Mouse (Mus musculus) heart, embryonic 15.5 days (tissue): ENCODE measurements around the gene Krt31. TPM values are rescaled to one million over a fixed set of nuclear protein-coding genes. Genes with fewer than 3 reads are reported as not detected.
A peak's percentile ranks its signal among the peaks of the same experiment; 100 is the strongest.

Source experiments
- ATAC-seq: fragments of 200-750 bp; cut with Nextera tagmentation; replicated peaks from 2 replicates; pipeline ENCODE4 v1.8.0; 2017; ENCODE audit warnings: low read depth, moderate TSS enrichment; ENCODE audit not compliant: insufficient number of reproducible peaks, insufficient read depth, low FRiP score
- H3K27ac ChIP-seq: fragments of 300-500 bp; sonication (generic); 2 replicates; pipeline ENCODE4 v1.5.1; 2015; ENCODE audit warnings: mild to moderate bottlenecking, inconsistent platforms
- H3K27me3 ChIP-seq: fragments of 300-500 bp; sonication (generic); 2 replicates; pipeline ENCODE4 v1.6.1; 2015; ENCODE audit warnings: inconsistent platforms
- H3K36me3 ChIP-seq: fragments of 300-500 bp; sonication (generic); 2 replicates; pipeline ENCODE4 v1.6.1; 2015; ENCODE audit warnings: mild to moderate bottlenecking, inconsistent platforms
- H3K4me1 ChIP-seq: fragments of 300-500 bp; sonication (generic); replicated peaks from 2 replicates; pipeline ENCODE4 v1.6.1; 2015; ENCODE audit warnings: inconsistent platforms
- H3K4me2 ChIP-seq: fragments of 300-500 bp; sonication (generic); 2 replicates; pipeline ENCODE4 v1.6.1; 2015; ENCODE audit warnings: inconsistent platforms, mild to moderate bottlenecking, moderate library complexity
- H3K4me3 ChIP-seq: fragments of 300-500 bp; sonication (generic); 2 replicates; pipeline ENCODE4 v1.5.1; 2015; ENCODE audit warnings: mild to moderate bottlenecking, inconsistent platforms
- H3K9ac ChIP-seq: fragments of 300-500 bp; sonication (generic); 2 replicates; pipeline ENCODE4 v1.6.1; 2015; ENCODE audit warnings: mild to moderate bottlenecking, inconsistent platforms
- H3K9me3 ChIP-seq: fragments of 300-500 bp; sonication (generic); replicated peaks from 2 replicates; pipeline ENCODE4 v1.6.1; 2016; ENCODE audit warnings: inconsistent platforms
- WGBS: fragments of 180-500 bp; shearing (Covaris S2); methylation state at CpG from one replicate; pipeline ENCODE4 v1.1.7; 2015; ENCODE audit warnings: mixed read lengths; 5-methylcytosine and 5-hydroxymethylcytosine counted together
- polyA plus RNA-seq: library from polyadenylated mRNA; unstranded; fragments of >200 nt; fragmentation: Nextera tagmentation; extraction: Ambion mirVana; gene quantifications from 2 replicates; pipeline ENCODE4 v1.2.1, GENCODE M21; 2015

Krt31 gene
- polyA plus RNA-seq, 1 experiment from 2014 or later = not detected

- no peak overlapping the region for H3K27ac ChIP-seq
- no peak overlapping the region for H3K9ac ChIP-seq
- WGBS = 61% methylated on average over 2 of the region's 2 CpGs
- H3K36me3 ChIP-seq = no peaks in the 10 kb centered on the region
- peaks cover 7% of the 10 kb centered on the region for H3K4me1 ChIP-seq
- no peaks in the 10 kb centered on the region for H3K9me3 ChIP-seq
- no peaks in the 10 kb centered on the region; the same call in 1 of the 2 replicates for H3K27me3 ChIP-seq
- H3K4me3 ChIP-seq = no peak overlapping the region
- H3K4me2 ChIP-seq = no peak overlapping the region
- ATAC-seq = no peak
Measured at GRCm38 (mm10) chr11:100047193-100047592, 3.2 kb downstream of the Krt31 start.

GRCm38 (mm10) chr11:100046303-100046866 lies 4.0 kb downstream of the Krt31 start:
- 39% methylated on average over 6 of the region's 6 CpGs for WGBS
- no peak overlapping the region for H3K9ac ChIP-seq
- no peaks in the 10 kb centered on the region for H3K9me3 ChIP-seq
- H3K4me3 ChIP-seq = no peak overlapping the region
- ATAC-seq = no peak
- 0 out of 2 replicates have a peak overlapping the region, but pooled peaks have one; percentile 8 for H3K4me2 ChIP-seq
- H3K27me3 ChIP-seq = no peaks in the 10 kb centered on the region
- H3K36me3 ChIP-seq = no peaks in the 10 kb centered on the region
- no peak overlapping the region for H3K27ac ChIP-seq
- peaks cover 7% of the 10 kb centered on the region for H3K4me1 ChIP-seq

- H3K4me1 ChIP-seq = peaks cover 1% of the 10 kb centered on the region; the same call in 1 of the 2 replicates
- no peak within 1 kb of the TSS for H3K9ac ChIP-seq
- no peaks in the 10 kb centered on the region for H3K27me3 ChIP-seq
- no peak within 1 kb of the TSS for H3K27ac ChIP-seq
- no peak within 1 kb of the TSS for H3K4me2 ChIP-seq
- no peak within 1 kb of the TSS for H3K4me3 ChIP-seq
- no peak for ATAC-seq
- H3K36me3 ChIP-seq = no peaks in the 10 kb centered on the region
- 81% methylated on average over 6 of the region's 6 CpGs for WGBS
- no peaks in the 10 kb centered on the region for H3K9me3 ChIP-seq
Measured at GRCm38 (mm10) chr11:100041454-100041853, 8.9 kb downstream of the Krt31 start, which contains the start of gene Krt34. Krt34 (minus strand) TSS chr11:100041554.

DNA sequence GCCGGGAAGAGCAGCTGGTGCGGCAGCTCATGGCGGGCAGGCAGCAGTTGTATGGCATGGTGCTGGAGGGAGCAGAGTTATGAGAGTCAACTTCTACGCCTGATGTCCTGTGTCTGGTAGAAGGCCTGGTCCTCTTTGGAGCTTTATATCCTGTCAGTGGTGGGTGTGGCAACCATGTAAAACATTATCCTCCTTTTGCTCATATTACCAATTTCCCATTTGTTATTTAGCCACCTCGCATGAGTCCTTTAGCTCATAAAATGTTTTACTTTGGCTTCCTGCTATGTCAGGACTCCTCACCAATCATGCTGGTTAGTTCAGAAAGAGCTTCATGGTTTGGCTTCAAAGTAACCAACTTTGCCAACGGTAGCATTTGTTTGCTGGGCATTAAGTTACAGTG lies 20.6 kb downstream of the Krt31 start, which contains the start of gene Krt33b:
Krt33b (minus strand) TSS at position 101 of the 400 bp plus-strand sequence.
- 84% methylated on average over 6 of the region's 6 CpGs for WGBS
- no peak for ATAC-seq

GRCm38 (mm10) chr11:100021438-100021837 lies 28.9 kb downstream of the Krt31 start:
- no peak overlapping the region for H3K4me2 ChIP-seq
- no peak overlapping the region for H3K4me3 ChIP-seq
- H3K27me3 ChIP-seq = no peaks in the 10 kb centered on the region
- H3K36me3 ChIP-seq = no peaks in the 10 kb centered on the region
- WGBS = 52% methylated on average over 5 of the region's 5 CpGs
- no peak overlapping the region for H3K27ac ChIP-seq
- no peak for ATAC-seq
- H3K9ac ChIP-seq = no peak overlapping the region
- H3K4me1 ChIP-seq = no peaks in the 10 kb centered on the region
- H3K9me3 ChIP-seq = no peaks in the 10 kb centered on the region

More for the DNA sequence above, 20.6 kb downstream of the Krt31 start, which contains the start of gene Krt33b:
- no peaks in the 10 kb centered on the region for H3K4me1 ChIP-seq
- H3K27ac ChIP-seq = no peak within 1 kb of the TSS
- no peak within 1 kb of the TSS for H3K4me2 ChIP-seq
- H3K9me3 ChIP-seq = no peaks in the 10 kb centered on the region
- no peak within 1 kb of the TSS for H3K9ac ChIP-seq
- no peaks in the 10 kb centered on the region for H3K36me3 ChIP-seq
- no peak within 1 kb of the TSS for H3K4me3 ChIP-seq
- no peaks in the 10 kb centered on the region for H3K27me3 ChIP-seq

DNA sequence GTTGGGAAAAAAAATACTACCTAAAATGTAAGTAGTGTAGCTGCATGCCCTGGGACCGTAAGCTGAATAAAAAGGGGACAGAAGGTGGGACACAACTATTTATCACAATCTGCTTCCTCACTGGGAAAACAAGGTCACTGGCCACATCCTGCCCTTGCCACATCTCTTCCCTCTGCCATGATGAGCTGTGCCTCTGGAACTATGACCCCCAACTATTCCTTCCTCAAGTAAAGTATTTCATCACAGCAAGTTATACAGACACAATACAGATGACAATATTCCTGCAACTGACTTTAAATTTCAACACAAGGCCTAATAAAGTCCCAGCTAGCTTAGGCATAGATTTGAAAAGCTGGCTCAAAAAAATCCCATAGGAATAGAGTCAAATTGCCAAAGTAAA lies 30.9 kb downstream of the Krt31 start:
- Histone ChIP-seq H3K27ac (no peak overlapping the region), H3K4me1 (no peaks in the 10 kb centered on the region), H3K4me2 (no peak overlapping the region), H3K9me3 (no peaks in the 10 kb centered on the region), H3K4me3 (no peak overlapping the region), H3K36me3 (no peaks in the 10 kb centered on the region), H3K9ac (no peak overlapping the region), H3K27me3 (no peaks in the 10 kb centered on the region)
- 81% methylated on average over 1 of the region's 1 CpGs for WGBS
- ATAC-seq = no peak

DNA sequence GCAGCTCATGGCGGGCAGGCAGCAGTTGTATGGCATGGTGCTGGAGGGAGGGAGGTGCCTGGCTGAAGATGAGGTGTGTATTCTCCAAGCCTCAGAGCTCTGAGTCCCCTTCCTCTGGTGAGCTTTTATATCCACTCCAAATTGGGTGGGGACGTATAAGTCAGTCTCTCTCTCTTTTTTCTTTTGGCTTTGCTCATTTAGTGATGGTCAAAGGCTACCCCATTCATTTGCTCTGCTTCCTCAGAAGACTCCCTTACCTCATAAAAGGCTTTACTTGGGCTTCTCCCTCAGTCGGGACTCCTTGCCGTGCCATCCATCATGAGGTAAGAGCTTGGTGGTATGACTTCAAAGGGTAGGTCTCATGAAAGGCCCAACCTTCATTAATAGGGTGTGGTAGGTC lies 34.2 kb downstream of the Krt31 start, which contains the start of gene Krt33a:
Krt33a (minus strand) TSS at position 101 of the 400 bp plus-strand sequence.
- Histone ChIP-seq H3K27ac (no peak within 1 kb of the TSS), H3K36me3 (no peaks in the 10 kb centered on the region)
- 78% methylated on average over 4 of the region's 4 CpGs for WGBS

GRCm38 (mm10) chr11:100013691-100014171 lies 36.6 kb downstream of the Krt31 start:
- Histone ChIP-seq H3K9me3 (no peaks in the 10 kb centered on the region), H3K27ac (no peak overlapping the region), H3K4me1 (no peaks in the 10 kb centered on the region), H3K4me2 (no peak overlapping the region), H3K27me3 (no peaks in the 10 kb centered on the region; the same call in 1 of the 2 replicates), H3K4me3 (no peak overlapping the region), H3K9ac (no peak overlapping the region), H3K36me3 (no peaks in the 10 kb centered on the region)
- 68% methylated on average over 4 of the region's 4 CpGs for WGBS
- no peak for ATAC-seq

More for the DNA sequence above, 34.2 kb downstream of the Krt31 start, which contains the start of gene Krt33a:
- no peaks in the 10 kb centered on the region for H3K4me1 ChIP-seq
- H3K4me2 ChIP-seq = no peak within 1 kb of the TSS
- H3K9me3 ChIP-seq = no peaks in the 10 kb centered on the region
- H3K27me3 ChIP-seq = no peaks in the 10 kb centered on the region
- H3K9ac ChIP-seq = no peak within 1 kb of the TSS
- no peak for ATAC-seq
- no peak within 1 kb of the TSS for H3K4me3 ChIP-seq

DNA sequence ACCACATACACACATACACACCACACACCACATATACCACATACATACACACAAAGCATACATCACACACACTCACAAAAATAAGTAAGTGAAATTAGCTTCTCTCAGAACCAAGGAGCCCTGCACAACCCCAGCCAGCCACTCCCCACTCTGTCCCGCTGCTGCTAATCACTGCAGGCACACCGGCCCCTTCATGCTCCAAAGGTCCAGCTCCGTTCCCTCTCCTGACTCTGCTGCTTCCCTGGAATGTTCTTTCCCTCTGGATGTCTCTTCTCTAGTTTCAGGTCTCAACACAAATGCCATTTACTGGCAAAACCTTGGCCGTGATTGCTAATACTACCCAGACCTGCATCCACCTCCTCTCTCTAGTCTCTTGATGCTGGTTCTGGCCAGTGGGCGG lies 39.7 kb downstream of the Krt31 start:
- H3K27me3 ChIP-seq = no peaks in the 10 kb centered on the region; the same call in 1 of the 2 replicates
- no peak overlapping the region for H3K4me2 ChIP-seq
- no peaks in the 10 kb centered on the region for H3K4me1 ChIP-seq
- no peak overlapping the region for H3K9ac ChIP-seq
- H3K4me3 ChIP-seq = no peak overlapping the region
- no peaks in the 10 kb centered on the region for H3K9me3 ChIP-seq
- H3K27ac ChIP-seq = no peak overlapping the region
- no peaks in the 10 kb centered on the region for H3K36me3 ChIP-seq
- ATAC-seq = no peak
- 68% methylated on average over 5 of the region's 5 CpGs for WGBS

DNA sequence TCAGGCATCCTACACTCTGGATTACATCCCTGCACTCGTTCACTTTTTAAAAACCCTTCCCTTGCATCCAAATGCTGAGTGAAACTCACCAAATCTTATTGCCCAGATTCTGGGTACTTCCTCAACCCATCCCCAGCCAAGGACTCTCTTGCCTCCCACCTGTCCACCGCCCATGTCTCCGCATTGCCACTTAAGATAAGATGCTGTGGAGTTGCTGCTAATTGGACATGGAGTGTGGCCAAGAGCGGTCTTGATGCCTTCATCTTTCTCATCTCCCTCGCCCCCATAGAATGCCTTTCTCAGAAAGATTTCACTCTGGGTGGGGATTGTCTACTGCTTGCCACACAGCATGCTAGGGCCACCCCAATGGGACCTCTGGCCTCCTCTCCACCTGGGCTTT lies 42.0 kb downstream of the Krt31 start:
- Histone ChIP-seq H3K27ac (no peak overlapping the region), H3K9ac (no peak overlapping the region), H3K4me3 (no peak overlapping the region), H3K9me3 (no peaks in the 10 kb centered on the region), H3K27me3 (no peaks in the 10 kb centered on the region; the same call in 1 of the 2 replicates), H3K36me3 (no peaks in the 10 kb centered on the region), H3K4me1 (no peaks in the 10 kb centered on the region), H3K4me2 (no peak overlapping the region)
- WGBS = 66% methylated on average over 5 of the region's 5 CpGs
- no peak for ATAC-seq

GRCm38 (mm10) chr11:100006624-100007023 lies 43.7 kb downstream of the Krt31 start:
- H3K27ac ChIP-seq = no peak overlapping the region
- no peak for ATAC-seq
- no peak overlapping the region for H3K4me3 ChIP-seq
- WGBS = 49% methylated on average over 3 of the region's 3 CpGs
- H3K4me2 ChIP-seq = no peak overlapping the region
- H3K9me3 ChIP-seq = no peaks in the 10 kb centered on the region
- H3K36me3 ChIP-seq = no peaks in the 10 kb centered on the region
- H3K27me3 ChIP-seq = no peaks in the 10 kb centered on the region; the same call in 1 of the 2 replicates
- no peak overlapping the region for H3K9ac ChIP-seq
- H3K4me1 ChIP-seq = no peaks in the 10 kb centered on the region

GRCm38 (mm10) chr11:100005905-100006304 lies 44.4 kb downstream of the Krt31 start:
- no peak for ATAC-seq
- 80% methylated on average over 8 of the region's 8 CpGs for WGBS
- Histone ChIP-seq H3K27ac (no peak overlapping the region), H3K4me3 (no peak overlapping the region), H3K4me2 (no peak overlapping the region), H3K9me3 (no peaks in the 10 kb centered on the region), H3K36me3 (no peaks in the 10 kb centered on the region), H3K27me3 (no peaks in the 10 kb centered on the region; the same call in 1 of the 2 replicates), H3K9ac (no peak overlapping the region), H3K4me1 (no peaks in the 10 kb centered on the region)
